Mouse (Mus musculus) gastrocnemius, postnatal 10 days (tissue): ENCODE measurements around the gene Rnf43. TPM values are rescaled to one million over a fixed set of nuclear protein-coding genes. Genes with fewer than 3 reads are reported as not detected.

Experiments used
- DNase-seq: peaks from one replicate; pipeline ENCODE4 v3.0.0; 2021; ENCODE audit warnings: mixed read lengths
- total RNA-seq, 2 experiments: library from RNA; stranded (reverse); gene quantifications; 2 replicates each; pipeline ENCODE4 v1.2.3; 2021

Gene Rnf43
- total RNA-seq, 2 experiments from 2014 or later, result 0.07 to 0.16 TPM

- no peak for DNase-seq
Observed at GRCm38 (mm10) chr11:87678545-87678944, 16.0 kb downstream of the Rnf43 start.

GRCm38 (mm10) chr11:87678976-87679375, 16.5 kb downstream of the Rnf43 start:
- no peak for DNase-seq

GRCm38 (mm10) chr11:87680786-87681185, 18.3 kb downstream of the Rnf43 start:
- no peak for DNase-seq

GRCm38 (mm10) chr11:87682096-87682495, 19.6 kb downstream of the Rnf43 start:
- no peak for DNase-seq

GRCm38 (mm10) chr11:87682838-87683571, 20.5 kb downstream of the Rnf43 start:
- no peak for DNase-seq

- no peak for DNase-seq
Observed at GRCm38 (mm10) chr11:87686407-87686806, 23.9 kb downstream of the Rnf43 start.

- no peak for DNase-seq
Observed at GRCm38 (mm10) chr11:87687246-87688225, 25.0 kb downstream of the Rnf43 start.

GRCm38 (mm10) chr11:87688478-87689203, 26.1 kb downstream of the Rnf43 start:
- no peak for DNase-seq

GRCm38 (mm10) chr11:87689402-87689808, 26.9 kb downstream of the Rnf43 start:
- DNase-seq, result no peak

GRCm38 (mm10) chr11:87690054-87690740, 27.7 kb downstream of the Rnf43 start:
- no peak for DNase-seq

- no peak for DNase-seq
Observed at GRCm38 (mm10) chr11:87697131-87697682, 34.7 kb downstream of the Rnf43 start.

GRCm38 (mm10) chr11:87698126-87698525, 35.6 kb downstream of the Rnf43 start:
- DNase-seq, result no peak

GRCm38 (mm10) chr11:87701108-87701507, 38.6 kb downstream of the Rnf43 start:
- DNase-seq, result no peak

GRCm38 (mm10) chr11:87701877-87702620, 39.5 kb downstream of the Rnf43 start:
- DNase-seq, result no peak

- DNase-seq, result no peak
Observed at GRCm38 (mm10) chr11:87703654-87704053, 41.1 kb downstream of the Rnf43 start.

GRCm38 (mm10) chr11:87704289-87704688, 41.8 kb downstream of the Rnf43 start:
- no peak for DNase-seq

- DNase-seq, result no peak
Observed at GRCm38 (mm10) chr11:87707570-87707969, 45.0 kb downstream of the Rnf43 start.

- no peak for DNase-seq
Observed at GRCm38 (mm10) chr11:87708979-87709378, 46.5 kb downstream of the Rnf43 start.

- no peak for DNase-seq
Observed at GRCm38 (mm10) chr11:87709513-87710261, 47.2 kb downstream of the Rnf43 start.

- DNase-seq, result no peak
Observed at GRCm38 (mm10) chr11:87710262-87710615, 47.7 kb downstream of the Rnf43 start.
